Mouse (Mus musculus): ENCODE results near the gene Lsm12. TPM values are rescaled to one million over a fixed set of nuclear protein-coding genes. Genes with fewer than 3 reads are reported as not detected.
A peak's percentile ranks its signal among the peaks of the same experiment; 100 is the strongest.

The Lsm12 gene
- polyA plus RNA-seq, 1 experiment from 2014 or later = 80.1 TPM

- 72% methylated on average over 5 of the region's 5 CpGs for WGBS
- peaks cover 12% of the 10 kb centered on the region; the same call in 1 of the 2 replicates for H3K27me3 ChIP-seq (replicated peaks; ENCODE audit: control insufficient read depth, insufficient read depth, low read length)
- peaks cover 55% of the 10 kb centered on the region for H3K4me1 ChIP-seq (replicated peaks; ENCODE audit: control insufficient read depth, insufficient read depth, low read length)
- DNase-seq (ENCODE audit: low spot score) (no peak), ATAC-seq (replicated peaks; ENCODE audit: low FRiP score) (no peak)
- no peak overlapping the region; the same call in 1 of the 2 replicates for H3K4me2 ChIP-seq
- H3K4me3 ChIP-seq (ENCODE audit: low read depth, low read length) = no peak overlapping the region
- H3K36me3 ChIP-seq (ENCODE audit: control insufficient read depth, insufficient read depth, low read length) = no peaks in the 10 kb centered on the region
- no peak overlapping the region for H3K9ac ChIP-seq (ENCODE audit: low read depth, low read length)
- no peak overlapping the region for H3K27ac ChIP-seq (ENCODE audit: low read depth, low read length)
- H3K9me3 ChIP-seq (ENCODE audit: control insufficient read depth, low read length) = no peaks in the 10 kb centered on the region
Measured at GRCm38 (mm10) chr11:102225221-102225620, 40.1 kb upstream of the Lsm12 start.

- peaks cover 60% of the 10 kb centered on the region for H3K4me1 ChIP-seq (replicated peaks; ENCODE audit: control insufficient read depth, insufficient read depth, low read length)
- H3K9me3 ChIP-seq (ENCODE audit: control insufficient read depth, low read length) = no peaks in the 10 kb centered on the region
- peak overlapping the region; percentile 7; the same call in 1 of the 2 replicates for H3K4me3 ChIP-seq (ENCODE audit: low read depth, low read length)
- peak overlapping the region; percentile 15; the same call in 1 of the 2 replicates for H3K9ac ChIP-seq (ENCODE audit: low read depth, low read length)
- no peaks in the 10 kb centered on the region for H3K36me3 ChIP-seq (ENCODE audit: control insufficient read depth, insufficient read depth, low read length)
- DNase-seq (ENCODE audit: low spot score) = no peak
- H3K27ac ChIP-seq (ENCODE audit: low read depth, low read length) = no peak overlapping the region
- peak overlapping the region; percentile 53 for H3K4me2 ChIP-seq
- peaks cover 12% of the 10 kb centered on the region; the same call in 1 of the 2 replicates for H3K27me3 ChIP-seq (replicated peaks; ENCODE audit: control insufficient read depth, insufficient read depth, low read length)
- 10% methylated on average over 22 of the region's 22 CpGs for whole genome bisulfite sequencing
- ATAC-seq (replicated peaks; ENCODE audit: low FRiP score) = no peak
Measured at GRCm38 (mm10) chr11:102224686-102225085, 39.6 kb upstream of the Lsm12 start.

- Histone ChIP-seq H3K4me1 (replicated peaks; ENCODE audit: control insufficient read depth, insufficient read depth, low read length) (peaks cover 62% of the 10 kb centered on the region), H3K4me3 (ENCODE audit: low read depth, low read length) (no peak overlapping the region), H3K27ac (ENCODE audit: low read depth, low read length) (no peak overlapping the region), H3K36me3 (ENCODE audit: control insufficient read depth, insufficient read depth, low read length) (no peaks in the 10 kb centered on the region), H3K4me2 (no peak overlapping the region), H3K9ac (ENCODE audit: low read depth, low read length) (no peak overlapping the region), H3K9me3 (ENCODE audit: control insufficient read depth, low read length) (no peaks in the 10 kb centered on the region), H3K27me3 (replicated peaks; ENCODE audit: control insufficient read depth, insufficient read depth, low read length) (peaks cover 6% of the 10 kb centered on the region; the same call in 1 of the 2 replicates)
- ATAC-seq (replicated peaks; ENCODE audit: low FRiP score) (no peak), DNase-seq (ENCODE audit: low spot score) (peak; percentile 72)
- 24% methylated on average over 6 of the region's 6 CpGs for WGBS
Measured at GRCm38 (mm10) chr11:102223166-102223565, 38.1 kb upstream of the Lsm12 start.

GRCm38 (mm10) chr11:102221954-102222351, 36.9 kb upstream of the Lsm12 start:
- DNase-seq (ENCODE audit: low spot score) (no peak), ATAC-seq (replicated peaks; ENCODE audit: low FRiP score) (no peak)
- Histone ChIP-seq H3K4me3 (ENCODE audit: low read depth, low read length) (no peak overlapping the region), H3K9ac (ENCODE audit: low read depth, low read length) (no peak overlapping the region), H3K27me3 (replicated peaks; ENCODE audit: control insufficient read depth, insufficient read depth, low read length) (0 out of 2 replicates have a peak, but pooled peaks cover 3% of the 10 kb centered on the region), H3K4me2 (no peak overlapping the region), H3K36me3 (ENCODE audit: control insufficient read depth, insufficient read depth, low read length) (no peaks in the 10 kb centered on the region), H3K9me3 (ENCODE audit: control insufficient read depth, low read length) (no peaks in the 10 kb centered on the region), H3K4me1 (replicated peaks; ENCODE audit: control insufficient read depth, insufficient read depth, low read length) (peaks cover 62% of the 10 kb centered on the region), H3K27ac (ENCODE audit: low read depth, low read length) (no peak overlapping the region)
- WGBS = 65% methylated on average over 8 of the region's 8 CpGs

- Histone ChIP-seq H3K27me3 (replicated peaks; ENCODE audit: control insufficient read depth, insufficient read depth, low read length) (0 out of 2 replicates have a peak, but pooled peaks cover under 1% of the 10 kb centered on the region), H3K4me2 (no peak overlapping the region), H3K27ac (ENCODE audit: low read depth, low read length) (no peak overlapping the region), H3K4me1 (replicated peaks; ENCODE audit: control insufficient read depth, insufficient read depth, low read length) (peaks cover 66% of the 10 kb centered on the region), H3K9ac (ENCODE audit: low read depth, low read length) (no peak overlapping the region), H3K36me3 (ENCODE audit: control insufficient read depth, insufficient read depth, low read length) (no peaks in the 10 kb centered on the region), H3K4me3 (ENCODE audit: low read depth, low read length) (no peak overlapping the region), H3K9me3 (ENCODE audit: control insufficient read depth, low read length) (no peaks in the 10 kb centered on the region)
- ATAC-seq (replicated peaks; ENCODE audit: low FRiP score) = no peak
- WGBS = 70% methylated on average over 8 of the region's 8 CpGs
- no peak for DNase-seq (ENCODE audit: low spot score)
Measured at GRCm38 (mm10) chr11:102221243-102221953, 36.3 kb upstream of the Lsm12 start.

GRCm38 (mm10) chr11:102220451-102220850, 35.4 kb upstream of the Lsm12 start:
- no peaks in the 10 kb centered on the region for H3K9me3 ChIP-seq (ENCODE audit: control insufficient read depth, low read length)
- H3K9ac ChIP-seq (ENCODE audit: low read depth, low read length) = no peak overlapping the region
- H3K4me2 ChIP-seq = no peak overlapping the region; the same call in none of the 2 replicates
- DNase-seq (ENCODE audit: low spot score) (no peak), ATAC-seq (replicated peaks; ENCODE audit: low FRiP score) (no peak)
- no peaks in the 10 kb centered on the region for H3K27me3 ChIP-seq (replicated peaks; ENCODE audit: control insufficient read depth, insufficient read depth, low read length)
- no peak overlapping the region for H3K4me3 ChIP-seq (ENCODE audit: low read depth, low read length)
- no peaks in the 10 kb centered on the region for H3K36me3 ChIP-seq (ENCODE audit: control insufficient read depth, insufficient read depth, low read length)
- peaks cover 75% of the 10 kb centered on the region for H3K4me1 ChIP-seq (replicated peaks; ENCODE audit: control insufficient read depth, insufficient read depth, low read length)
- no peak overlapping the region; the same call in 1 of the 2 replicates for H3K27ac ChIP-seq (ENCODE audit: low read depth, low read length)
- 43% methylated on average over 6 of the region's 6 CpGs for WGBS

- Histone ChIP-seq H3K4me1 (replicated peaks; ENCODE audit: control insufficient read depth, insufficient read depth, low read length) (peaks cover 75% of the 10 kb centered on the region), H3K4me3 (ENCODE audit: low read depth, low read length) (no peak overlapping the region), H3K27me3 (replicated peaks; ENCODE audit: control insufficient read depth, insufficient read depth, low read length) (no peaks in the 10 kb centered on the region), H3K36me3 (ENCODE audit: control insufficient read depth, insufficient read depth, low read length) (no peaks in the 10 kb centered on the region), H3K9ac (ENCODE audit: low read depth, low read length) (no peak overlapping the region), H3K27ac (ENCODE audit: low read depth, low read length) (no peak overlapping the region; the same call in 1 of the 2 replicates), H3K4me2 (peak overlapping the region; percentile 13; the same call in 1 of the 2 replicates), H3K9me3 (ENCODE audit: control insufficient read depth, low read length) (no peaks in the 10 kb centered on the region)
- no peak for ATAC-seq (replicated peaks; ENCODE audit: low FRiP score)
- no peak for DNase-seq (ENCODE audit: low spot score)
- 49% methylated on average over 4 of the region's 4 CpGs for WGBS
Measured at GRCm38 (mm10) chr11:102219994-102220346, 34.9 kb upstream of the Lsm12 start.

GRCm38 (mm10) chr11:102219247-102219993, 34.3 kb upstream of the Lsm12 start:
- 51% methylated on average over 14 of the region's 14 CpGs for WGBS
- Histone ChIP-seq H3K4me2 (peak overlapping the region; percentile 93), H3K4me3 (ENCODE audit: low read depth, low read length) (peak overlapping the region; percentile 56), H3K27me3 (replicated peaks; ENCODE audit: control insufficient read depth, insufficient read depth, low read length) (no peaks in the 10 kb centered on the region), H3K9ac (ENCODE audit: low read depth, low read length) (peak overlapping the region; percentile 62), H3K4me1 (replicated peaks; ENCODE audit: control insufficient read depth, insufficient read depth, low read length) (peaks cover 77% of the 10 kb centered on the region), H3K27ac (ENCODE audit: low read depth, low read length) (peak overlapping the region; percentile 81), H3K9me3 (ENCODE audit: control insufficient read depth, low read length) (no peaks in the 10 kb centered on the region), H3K36me3 (ENCODE audit: control insufficient read depth, insufficient read depth, low read length) (no peaks in the 10 kb centered on the region)
- DNase-seq (ENCODE audit: low spot score) = no peak
- ATAC-seq (replicated peaks; ENCODE audit: low FRiP score) = no peak
